Mouse (Mus musculus): ENCODE data around the gene Slc35e3. TPM values are rescaled to one million over a fixed set of nuclear protein-coding genes. Genes with fewer than 3 reads are reported as not detected.
A peak's percentile ranks its signal among the peaks of the same experiment; 100 is the strongest.
"Not testable (repeated sequence)": the region's sequence is repeated elsewhere in the genome, so short reads cannot be mapped to it uniquely, and the experiment has no call there.

Slc35e3 gene
- polyA plus RNA-seq, 1 experiment from 2014 or later = 2.5 TPM

- Histone ChIP-seq H3K4me3 (ENCODE audit: low read depth, low read length) (no peak overlapping the region), H3K4me1 (ENCODE audit: control insufficient read depth, low read depth, low read length) (peaks cover 7% of the 10 kb centered on the region), H3K36me3 (ENCODE audit: control insufficient read depth, insufficient read depth) (peaks cover 29% of the 10 kb centered on the region), H3K9ac (ENCODE audit: low read depth, low read length) (no peak overlapping the region), H3K27me3 (ENCODE audit: control insufficient read depth, insufficient read depth, low read depth, low read length) (no peaks in the 10 kb centered on the region), H3K27ac (ENCODE audit: low read length) (no peak overlapping the region), H3K9me3 (replicated peaks; ENCODE audit: control insufficient read depth, low read length) (no peaks in the 10 kb centered on the region), H3K4me2 (ENCODE audit: low read depth, low read length) (no peak overlapping the region)
- no peak for ATAC-seq (ENCODE audit: low read depth)
- 77% methylated on average over 10 of the region's 10 CpGs for WGBS (ENCODE audit: insufficient replicate concordance)
These were observed 2.3 kb upstream of the Slc35e3 start for GRCm38 (mm10) chr10:117748276-117749049.

GRCm38 (mm10) chr10:117747711-117748110, 1.5 kb upstream of the Slc35e3 start:
- WGBS (ENCODE audit: insufficient replicate concordance) = 77% methylated on average over 7 of the region's 7 CpGs
- H3K4me2 ChIP-seq (ENCODE audit: low read depth, low read length) = no peak overlapping the region
- H3K9me3 ChIP-seq (replicated peaks; ENCODE audit: control insufficient read depth, low read length) = no peaks in the 10 kb centered on the region
- peaks cover 7% of the 10 kb centered on the region for H3K4me1 ChIP-seq (ENCODE audit: control insufficient read depth, low read depth, low read length)
- H3K27me3 ChIP-seq (ENCODE audit: control insufficient read depth, insufficient read depth, low read depth, low read length) = no peaks in the 10 kb centered on the region
- H3K27ac ChIP-seq (ENCODE audit: low read length) = no peak overlapping the region
- H3K4me3 ChIP-seq (ENCODE audit: low read depth, low read length) = no peak overlapping the region
- peaks cover 29% of the 10 kb centered on the region for H3K36me3 ChIP-seq (ENCODE audit: control insufficient read depth, insufficient read depth)
- ATAC-seq (ENCODE audit: low read depth) = no peak
- no peak overlapping the region for H3K9ac ChIP-seq (ENCODE audit: low read depth, low read length)

GRCm38 (mm10) chr10:117745570-117746296, 432 bp downstream of the Slc35e3 start:
- H3K27me3 ChIP-seq (ENCODE audit: control insufficient read depth, insufficient read depth, low read depth, low read length); H3K4me1 ChIP-seq (ENCODE audit: control insufficient read depth, low read depth, low read length); H3K9me3 ChIP-seq (replicated peaks; ENCODE audit: control insufficient read depth, low read length); H3K27ac ChIP-seq (ENCODE audit: low read length): not testable (repeated sequence)
- Histone ChIP-seq H3K4me3 (ENCODE audit: low read depth, low read length) (peak overlapping the region; percentile 56), H3K4me2 (ENCODE audit: low read depth, low read length) (peak overlapping the region; percentile 75), H3K36me3 (ENCODE audit: control insufficient read depth, insufficient read depth) (peaks cover 13% of the 10 kb centered on the region), H3K9ac (ENCODE audit: low read depth, low read length) (peak overlapping the region; percentile 43; the same call in 1 of the 2 replicates)
- peak; percentile 10 for ATAC-seq (ENCODE audit: low read depth)
- WGBS (ENCODE audit: insufficient replicate concordance) = under 1% methylated on average over 14 of the region's 46 CpGs

- Histone ChIP-seq H3K27me3 (ENCODE audit: control insufficient read depth, insufficient read depth, low read depth, low read length) (no peaks in the 10 kb centered on the region), H3K9ac (ENCODE audit: low read depth, low read length) (no peak overlapping the region), H3K4me2 (ENCODE audit: low read depth, low read length) (no peak overlapping the region), H3K36me3 (ENCODE audit: control insufficient read depth, insufficient read depth) (peaks cover 1% of the 10 kb centered on the region; the same call in 1 of the 2 replicates), H3K9me3 (replicated peaks; ENCODE audit: control insufficient read depth, low read length) (no peaks in the 10 kb centered on the region), H3K27ac (ENCODE audit: low read length) (no peak overlapping the region), H3K4me1 (ENCODE audit: control insufficient read depth, low read depth, low read length) (peaks cover 7% of the 10 kb centered on the region), H3K4me3 (ENCODE audit: low read depth, low read length) (no peak overlapping the region)
- 66% methylated on average over 4 of the region's 4 CpGs for WGBS (ENCODE audit: insufficient replicate concordance)
- ATAC-seq (ENCODE audit: low read depth) = no peak
These were observed 2.2 kb downstream of the Slc35e3 start for GRCm38 (mm10) chr10:117743917-117744316.

- ATAC-seq (ENCODE audit: low read depth) = no peak
- Histone ChIP-seq H3K36me3 (ENCODE audit: control insufficient read depth, insufficient read depth) (no peaks in the 10 kb centered on the region), H3K27me3 (ENCODE audit: control insufficient read depth, insufficient read depth, low read depth, low read length) (no peaks in the 10 kb centered on the region), H3K4me2 (ENCODE audit: low read depth, low read length) (no peak overlapping the region), H3K4me3 (ENCODE audit: low read depth, low read length) (no peak overlapping the region), H3K9ac (ENCODE audit: low read depth, low read length) (no peak overlapping the region), H3K9me3 (replicated peaks; ENCODE audit: control insufficient read depth, low read length) (no peaks in the 10 kb centered on the region), H3K27ac (ENCODE audit: low read length) (no peak overlapping the region), H3K4me1 (ENCODE audit: control insufficient read depth, low read depth, low read length) (peaks cover 14% of the 10 kb centered on the region)
- WGBS (ENCODE audit: insufficient replicate concordance) = 70% methylated on average over 2 of the region's 2 CpGs
These were observed 3.0 kb downstream of the Slc35e3 start for GRCm38 (mm10) chr10:117743182-117743581.

- Histone ChIP-seq H3K4me2 (ENCODE audit: low read depth, low read length) (no peak overlapping the region), H3K9me3 (replicated peaks; ENCODE audit: control insufficient read depth, low read length) (no peaks in the 10 kb centered on the region), H3K36me3 (ENCODE audit: control insufficient read depth, insufficient read depth) (no peaks in the 10 kb centered on the region), H3K9ac (ENCODE audit: low read depth, low read length) (no peak overlapping the region), H3K4me3 (ENCODE audit: low read depth, low read length) (no peak overlapping the region), H3K27me3 (ENCODE audit: control insufficient read depth, insufficient read depth, low read depth, low read length) (no peaks in the 10 kb centered on the region), H3K27ac (ENCODE audit: low read length) (no peak overlapping the region), H3K4me1 (ENCODE audit: control insufficient read depth, low read depth, low read length) (peaks cover 13% of the 10 kb centered on the region)
- ATAC-seq (ENCODE audit: low read depth) = no peak
- WGBS (ENCODE audit: insufficient replicate concordance) = 69% methylated on average over 4 of the region's 4 CpGs
These were observed 3.5 kb downstream of the Slc35e3 start for GRCm38 (mm10) chr10:117742618-117743017.

GRCm38 (mm10) chr10:117741698-117742475, 4.3 kb downstream of the Slc35e3 start:
- no peak overlapping the region for H3K4me2 ChIP-seq (ENCODE audit: low read depth, low read length)
- H3K4me1 ChIP-seq (ENCODE audit: control insufficient read depth, low read depth, low read length) = peaks cover 13% of the 10 kb centered on the region
- H3K9ac ChIP-seq (ENCODE audit: low read depth, low read length) = no peak overlapping the region
- H3K27me3 ChIP-seq (ENCODE audit: control insufficient read depth, insufficient read depth, low read depth, low read length) = no peaks in the 10 kb centered on the region
- no peak overlapping the region for H3K4me3 ChIP-seq (ENCODE audit: low read depth, low read length)
- no peaks in the 10 kb centered on the region for H3K36me3 ChIP-seq (ENCODE audit: control insufficient read depth, insufficient read depth)
- no peaks in the 10 kb centered on the region for H3K9me3 ChIP-seq (replicated peaks; ENCODE audit: control insufficient read depth, low read length)
- WGBS (ENCODE audit: insufficient replicate concordance) = 74% methylated on average over 15 of the region's 15 CpGs
- no peak for ATAC-seq (ENCODE audit: low read depth)
- no peak overlapping the region for H3K27ac ChIP-seq (ENCODE audit: low read length)

GRCm38 (mm10) chr10:117740921-117741320, 5.2 kb downstream of the Slc35e3 start:
- H3K9ac ChIP-seq (ENCODE audit: low read depth, low read length) = no peak overlapping the region

More at GRCm38 (mm10) chr10:117740921-117741320, 5.2 kb downstream of the Slc35e3 start:
- H3K4me1 ChIP-seq (ENCODE audit: control insufficient read depth, low read depth, low read length) = peaks cover 13% of the 10 kb centered on the region
- WGBS (ENCODE audit: insufficient replicate concordance) = 79% methylated on average over 9 of the region's 9 CpGs
- H3K4me3 ChIP-seq (ENCODE audit: low read depth, low read length) = no peak overlapping the region
- no peaks in the 10 kb centered on the region for H3K9me3 ChIP-seq (replicated peaks; ENCODE audit: control insufficient read depth, low read length)
- no peak for ATAC-seq (ENCODE audit: low read depth)
- no peak overlapping the region for H3K4me2 ChIP-seq (ENCODE audit: low read depth, low read length)
- no peak overlapping the region for H3K27ac ChIP-seq (ENCODE audit: low read length)
- H3K27me3 ChIP-seq (ENCODE audit: control insufficient read depth, insufficient read depth, low read depth, low read length) = no peaks in the 10 kb centered on the region
- no peaks in the 10 kb centered on the region for H3K36me3 ChIP-seq (ENCODE audit: control insufficient read depth, insufficient read depth)
